Mouse (Mus musculus) T-helper 1 cell (primary cell): ENCODE measurements around the gene Ulk3.

Experiments
- in situ Hi-C: fragments of 300-600 bp; cut with MboI, MseI; formaldehyde crosslinking; loops from one replicate; pipeline ENCODE4 v1.15.1; 2025; ENCODE audit warnings: high pct_unique_total_duplicates

Ulk3 gene

GRCm38 (mm10) chr9:57566846-57567245 is 22.4 kb upstream of the Ulk3 start:
- in situ Hi-C loops: no loop called here

- in situ Hi-C loops: no loop called here
Measured at GRCm38 (mm10) chr9:57568500-57568899, 20.8 kb upstream of the Ulk3 start.

- in situ Hi-C loops: no loop called here
Measured at GRCm38 (mm10) chr9:57574397-57574796, 14.9 kb upstream of the Ulk3 start.

- in situ Hi-C loops: no loop called here
Measured at GRCm38 (mm10) chr9:57575577-57575976, 13.7 kb upstream of the Ulk3 start.

GRCm38 (mm10) chr9:57577144-57577849 is 12.0 kb upstream of the Ulk3 start:
- in situ Hi-C loops: no loop called here

GRCm38 (mm10) chr9:57584991-57585390 is 4.3 kb upstream of the Ulk3 start:
- in situ Hi-C loops: no loop called here

GRCm38 (mm10) chr9:57590726-57591125 is 1.5 kb downstream of the Ulk3 start:
- in situ Hi-C loops: no loop called here

GRCm38 (mm10) chr9:57593454-57594173 is 4.4 kb downstream of the Ulk3 start:
- in situ Hi-C loops: no loop called here

GRCm38 (mm10) chr9:57594174-57594509 is 4.9 kb downstream of the Ulk3 start:
- in situ Hi-C loops: no loop called here

GRCm38 (mm10) chr9:57597265-57597664 is 8.0 kb downstream of the Ulk3 start:
- in situ Hi-C loops: no loop called here

- in situ Hi-C loops: no loop called here
Measured at GRCm38 (mm10) chr9:57597929-57598382, 8.7 kb downstream of the Ulk3 start.

- in situ Hi-C loops: no loop called here
Measured at GRCm38 (mm10) chr9:57598851-57599563, 9.8 kb downstream of the Ulk3 start.

- in situ Hi-C loops: no loop called here
Measured at GRCm38 (mm10) chr9:57600620-57601352, 11.5 kb downstream of the Ulk3 start.

- in situ Hi-C loops: no loop called here
Measured at GRCm38 (mm10) chr9:57601353-57601706, 12.1 kb downstream of the Ulk3 start.

GRCm38 (mm10) chr9:57602098-57602497 is 12.8 kb downstream of the Ulk3 start:
- in situ Hi-C loops: no loop called here

GRCm38 (mm10) chr9:57604875-57605274 is 15.6 kb downstream of the Ulk3 start:
- in situ Hi-C loops: no loop called here

GRCm38 (mm10) chr9:57605503-57605902 is 16.3 kb downstream of the Ulk3 start:
- in situ Hi-C loops: no loop called here

- in situ Hi-C loops: no loop called here
Measured at GRCm38 (mm10) chr9:57606139-57606851, 17.0 kb downstream of the Ulk3 start, which contains the start of gene Cplx3. Cplx3 (minus strand) TSS chr9:57606281.

- in situ Hi-C loops: no loop called here
Measured at GRCm38 (mm10) chr9:57609803-57610202, 20.6 kb downstream of the Ulk3 start.

GRCm38 (mm10) chr9:57610359-57610826 is 21.1 kb downstream of the Ulk3 start:
- in situ Hi-C loops: no loop called here

GRCm38 (mm10) chr9:57612587-57612986 is 23.3 kb downstream of the Ulk3 start:
- in situ Hi-C loops: no loop called here
